Mouse (Mus musculus): Measurements from ENCODE around the gene Vwa3a. TPM values are rescaled to one million over a fixed set of nuclear protein-coding genes. Genes with fewer than 3 reads are reported as not detected.
A peak's percentile ranks its signal among the peaks of the same experiment; 100 is the strongest.

Gene Vwa3a
- polyA plus RNA-seq, 1 experiment from 2014 or later = 0.04 TPM

GRCm38 (mm10) chr7:120809705-120810104 is 70.6 kb downstream of the Vwa3a start:
- DNase-seq (ENCODE audit: low spot score) (no peak), ATAC-seq (ENCODE audit: insufficient number of reproducible peaks, low FRiP score, low TSS enrichment, low read depth) (no peak)
- Histone ChIP-seq H3K4me2 (ENCODE audit: low read depth, severe bottlenecking) (peak overlapping the region; percentile 50), H3K4me3 (ENCODE audit: low read depth, low read length) (peak overlapping the region; percentile 23; the same call in 1 of the 2 replicates), H3K27ac (replicated peaks; ENCODE audit: low read depth, low read length) (no peak overlapping the region), H3K27me3 (ENCODE audit: control insufficient read depth, insufficient read depth, low read length) (peaks cover 4% of the 10 kb centered on the region; the same call in 1 of the 2 replicates), H3K9ac (ENCODE audit: low read length) (0 out of 2 replicates have a peak overlapping the region, but pooled peaks have one; percentile 34), H3K4me1 (ENCODE audit: control insufficient read depth, insufficient read depth, low read length) (no peaks in the 10 kb centered on the region), H3K36me3 (ENCODE audit: control insufficient read depth, insufficient read depth, low read length) (no peaks in the 10 kb centered on the region), H3K9me3 (ENCODE audit: control insufficient read depth, low read length) (no peaks in the 10 kb centered on the region)
- WGBS = 2% methylated on average over 23 of the region's 27 CpGs

- Histone ChIP-seq H3K27ac (replicated peaks; ENCODE audit: low read depth, low read length) (no peak within 1 kb of the TSS), H3K27me3 (ENCODE audit: control insufficient read depth, insufficient read depth, low read length) (peaks cover 4% of the 10 kb centered on the region; the same call in 1 of the 2 replicates), H3K4me2 (ENCODE audit: low read depth, severe bottlenecking) (no peak within 1 kb of the TSS), H3K36me3 (ENCODE audit: control insufficient read depth, insufficient read depth, low read length) (no peaks in the 10 kb centered on the region), H3K4me1 (ENCODE audit: control insufficient read depth, insufficient read depth, low read length) (no peaks in the 10 kb centered on the region), H3K4me3 (ENCODE audit: low read depth, low read length) (no peak within 1 kb of the TSS), H3K9ac (ENCODE audit: low read length) (no peak within 1 kb of the TSS), H3K9me3 (ENCODE audit: control insufficient read depth, low read length) (no peaks in the 10 kb centered on the region)
- ATAC-seq (ENCODE audit: insufficient number of reproducible peaks, low FRiP score, low TSS enrichment, low read depth) (no peak), DNase-seq (ENCODE audit: low spot score) (no peak)
- WGBS = 81% methylated on average over 6 of the region's 6 CpGs
Measured at GRCm38 (mm10) chr7:120811834-120812415, 72.8 kb downstream of the Vwa3a start, which contains the start of gene Gm5737. TSS of gene Gm5737 (plus strand) at chr7:120812365.

- Histone ChIP-seq H3K27me3 (ENCODE audit: control insufficient read depth, insufficient read depth, low read length) (no peaks in the 10 kb centered on the region), H3K9me3 (ENCODE audit: control insufficient read depth, low read length) (no peaks in the 10 kb centered on the region), H3K36me3 (ENCODE audit: control insufficient read depth, insufficient read depth, low read length) (no peaks in the 10 kb centered on the region), H3K9ac (ENCODE audit: low read length) (no peak overlapping the region), H3K4me3 (ENCODE audit: low read depth, low read length) (no peak overlapping the region), H3K4me1 (ENCODE audit: control insufficient read depth, insufficient read depth, low read length) (no peaks in the 10 kb centered on the region), H3K4me2 (ENCODE audit: low read depth, severe bottlenecking) (no peak overlapping the region), H3K27ac (replicated peaks; ENCODE audit: low read depth, low read length) (no peak overlapping the region)
- ATAC-seq (ENCODE audit: insufficient number of reproducible peaks, low FRiP score, low TSS enrichment, low read depth) = no peak
- no peak for DNase-seq (ENCODE audit: low spot score)
- WGBS = 93% methylated on average over 6 of the region's 6 CpGs
Measured at GRCm38 (mm10) chr7:120817552-120817951, 78.4 kb downstream of the Vwa3a start.

- H3K27me3 ChIP-seq (ENCODE audit: control insufficient read depth, insufficient read depth, low read length) = no peaks in the 10 kb centered on the region
- WGBS = 90% methylated on average over 4 of the region's 4 CpGs
- no peak overlapping the region for H3K4me2 ChIP-seq (ENCODE audit: low read depth, severe bottlenecking)
- no peak for DNase-seq (ENCODE audit: low spot score)
- no peaks in the 10 kb centered on the region for H3K4me1 ChIP-seq (ENCODE audit: control insufficient read depth, insufficient read depth, low read length)
- no peak overlapping the region for H3K4me3 ChIP-seq (ENCODE audit: low read depth, low read length)
- H3K27ac ChIP-seq (replicated peaks; ENCODE audit: low read depth, low read length) = no peak overlapping the region
- no peaks in the 10 kb centered on the region for H3K36me3 ChIP-seq (ENCODE audit: control insufficient read depth, insufficient read depth, low read length)
- H3K9me3 ChIP-seq (ENCODE audit: control insufficient read depth, low read length) = no peaks in the 10 kb centered on the region
- H3K9ac ChIP-seq (ENCODE audit: low read length) = no peak overlapping the region
- no peak for ATAC-seq (ENCODE audit: insufficient number of reproducible peaks, low FRiP score, low TSS enrichment, low read depth)
Measured at GRCm38 (mm10) chr7:120819386-120819785, 80.3 kb downstream of the Vwa3a start.

GRCm38 (mm10) chr7:120823248-120823647 is 84.1 kb downstream of the Vwa3a start:
- no peak overlapping the region for H3K9ac ChIP-seq (ENCODE audit: low read length)
- no peaks in the 10 kb centered on the region for H3K4me1 ChIP-seq (ENCODE audit: control insufficient read depth, insufficient read depth, low read length)
- ATAC-seq (ENCODE audit: insufficient number of reproducible peaks, low FRiP score, low TSS enrichment, low read depth) (peak; percentile 2; the same call in 1 of the 2 replicates), DNase-seq (ENCODE audit: low spot score) (peak; percentile 77)
- H3K27me3 ChIP-seq (ENCODE audit: control insufficient read depth, insufficient read depth, low read length) = no peaks in the 10 kb centered on the region
- H3K27ac ChIP-seq (replicated peaks; ENCODE audit: low read depth, low read length) = no peak overlapping the region
- H3K9me3 ChIP-seq (ENCODE audit: control insufficient read depth, low read length) = no peaks in the 10 kb centered on the region
- WGBS = 23% methylated on average over 5 of the region's 5 CpGs
- no peaks in the 10 kb centered on the region for H3K36me3 ChIP-seq (ENCODE audit: control insufficient read depth, insufficient read depth, low read length)
- H3K4me2 ChIP-seq (ENCODE audit: low read depth, severe bottlenecking) = no peak overlapping the region
- no peak overlapping the region for H3K4me3 ChIP-seq (ENCODE audit: low read depth, low read length)

GRCm38 (mm10) chr7:120825097-120825496 is 86.0 kb downstream of the Vwa3a start:
- peaks cover 5% of the 10 kb centered on the region; the same call in 1 of the 2 replicates for H3K27me3 ChIP-seq (ENCODE audit: control insufficient read depth, insufficient read depth, low read length)
- no peaks in the 10 kb centered on the region for H3K4me1 ChIP-seq (ENCODE audit: control insufficient read depth, insufficient read depth, low read length)
- no peak overlapping the region for H3K4me2 ChIP-seq (ENCODE audit: low read depth, severe bottlenecking)
- no peaks in the 10 kb centered on the region for H3K36me3 ChIP-seq (ENCODE audit: control insufficient read depth, insufficient read depth, low read length)
- no peak overlapping the region for H3K9ac ChIP-seq (ENCODE audit: low read length)
- DNase-seq (ENCODE audit: low spot score) (no peak), ATAC-seq (ENCODE audit: insufficient number of reproducible peaks, low FRiP score, low TSS enrichment, low read depth) (no peak)
- H3K9me3 ChIP-seq (ENCODE audit: control insufficient read depth, low read length) = no peaks in the 10 kb centered on the region
- WGBS = 74% methylated on average over 2 of the region's 2 CpGs
- H3K4me3 ChIP-seq (ENCODE audit: low read depth, low read length) = no peak overlapping the region
- H3K27ac ChIP-seq (replicated peaks; ENCODE audit: low read depth, low read length) = no peak overlapping the region

GRCm38 (mm10) chr7:120826408-120826807 is 87.3 kb downstream of the Vwa3a start:
- Histone ChIP-seq H3K4me3 (ENCODE audit: low read depth, low read length) (no peak overlapping the region), H3K9me3 (ENCODE audit: control insufficient read depth, low read length) (no peaks in the 10 kb centered on the region), H3K4me2 (ENCODE audit: low read depth, severe bottlenecking) (no peak overlapping the region), H3K36me3 (ENCODE audit: control insufficient read depth, insufficient read depth, low read length) (no peaks in the 10 kb centered on the region), H3K27ac (replicated peaks; ENCODE audit: low read depth, low read length) (no peak overlapping the region), H3K27me3 (ENCODE audit: control insufficient read depth, insufficient read depth, low read length) (peaks cover 7% of the 10 kb centered on the region; the same call in 1 of the 2 replicates), H3K9ac (ENCODE audit: low read length) (no peak overlapping the region), H3K4me1 (ENCODE audit: control insufficient read depth, insufficient read depth, low read length) (peaks cover 3% of the 10 kb centered on the region; the same call in 1 of the 2 replicates)
- peak; percentile 65 for DNase-seq (ENCODE audit: low spot score)
- no peak for ATAC-seq (ENCODE audit: insufficient number of reproducible peaks, low FRiP score, low TSS enrichment, low read depth)
- 17% methylated on average over 3 of the region's 3 CpGs for WGBS

- ATAC-seq (ENCODE audit: insufficient number of reproducible peaks, low FRiP score, low TSS enrichment, low read depth) = peak; percentile 31; the same call in 1 of the 2 replicates
- Histone ChIP-seq H3K9ac (ENCODE audit: low read length) (peak overlapping the region; percentile 56), H3K36me3 (ENCODE audit: control insufficient read depth, insufficient read depth, low read length) (no peaks in the 10 kb centered on the region), H3K27ac (replicated peaks; ENCODE audit: low read depth, low read length) (no peak overlapping the region), H3K4me1 (ENCODE audit: control insufficient read depth, insufficient read depth, low read length) (peaks cover 3% of the 10 kb centered on the region; the same call in 1 of the 2 replicates), H3K9me3 (ENCODE audit: control insufficient read depth, low read length) (no peaks in the 10 kb centered on the region), H3K4me3 (ENCODE audit: low read depth, low read length) (peak overlapping the region; percentile 51), H3K27me3 (ENCODE audit: control insufficient read depth, insufficient read depth, low read length) (peaks cover 7% of the 10 kb centered on the region; the same call in 1 of the 2 replicates), H3K4me2 (ENCODE audit: low read depth, severe bottlenecking) (peak overlapping the region; percentile 88)
- 2% methylated on average over 46 of the region's 46 CpGs for WGBS
- peak; percentile 78 for DNase-seq (ENCODE audit: low spot score)
Measured at GRCm38 (mm10) chr7:120830431-120831381, 91.6 kb downstream of the Vwa3a start.
